Mouse (Mus musculus): Measurements from ENCODE around the gene Gm3106. TPM values are rescaled to one million over a fixed set of nuclear protein-coding genes. Genes with fewer than 3 reads are reported as not detected.
"Not testable (repeated sequence)": the region's sequence is repeated elsewhere in the genome, so short reads cannot be mapped to it uniquely, and the experiment has no call there.

Gene Gm3106
- polyA plus RNA-seq (2014; fragmentation: Nextera tagmentation; extraction: Ambion mirVana) = not detected in 2 replicates

DNA sequence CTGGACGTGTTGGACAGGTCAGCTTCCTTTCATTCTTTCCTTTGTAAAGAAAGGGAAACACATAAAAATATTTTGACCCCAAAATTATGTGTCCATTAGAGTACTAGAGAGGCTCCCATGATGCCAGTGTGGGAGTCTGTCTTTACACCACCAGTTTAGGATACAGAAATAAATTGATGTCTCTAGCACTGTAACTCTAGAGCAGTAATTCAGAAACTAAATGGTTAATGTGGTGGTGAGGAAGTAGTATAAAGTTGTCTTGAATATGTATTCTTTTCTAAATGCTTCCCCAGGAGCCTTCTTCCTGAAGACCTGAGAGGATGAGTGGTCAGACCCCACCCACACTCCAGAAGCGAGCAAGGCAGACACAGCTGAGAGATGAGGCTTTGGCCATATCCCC lies at the start of gene Gm3106:
Gm3106 (plus strand) TSS at position 301 of the 400 bp plus-strand sequence.
- not testable (repeated sequence) for H3K9ac ChIP-seq (ENCODE audit: low read length); H3K4me3 ChIP-seq (ENCODE audit: low read depth, low read length); H3K27ac ChIP-seq (ENCODE audit: low read depth); H3K27me3 ChIP-seq (replicated peaks; ENCODE audit: control insufficient read depth, insufficient read depth, low read length); H3K4me2 ChIP-seq (ENCODE audit: low read length); H3K9me3 ChIP-seq (ENCODE audit: control insufficient read depth, low read length); H3K36me3 ChIP-seq (ENCODE audit: control insufficient read depth, insufficient read depth, low read length); H3K4me1 ChIP-seq (replicated peaks; ENCODE audit: control insufficient read depth, insufficient read depth, low read length); ATAC-seq (replicated peaks; ENCODE audit: low FRiP score, low TSS enrichment, low read depth); DNase-seq (ENCODE audit: low spot score)
- no CpG with 5 or more reads among the region's 2 CpGs for WGBS

Other genes with a start within 250 kb of the Gm3106 start
- not detected in 2 replicates for gene BC061212, start 147.5 kb upstream of the Gm3106 start, polyA plus RNA-seq (2014; fragmentation: Nextera tagmentation; extraction: Ambion mirVana)
- gene Gm6351, start 141.6 kb upstream of the Gm3106 start, polyA plus RNA-seq (2014; fragmentation: Nextera tagmentation; extraction: Ambion mirVana) = not detected in 2 replicates
- gene A430089I19Rik, start 88.8 kb downstream of the Gm3106 start, polyA plus RNA-seq (2014; fragmentation: Nextera tagmentation; extraction: Ambion mirVana) = not detected in 2 replicates
- gene Gm6502, start 96.4 kb downstream of the Gm3106 start, polyA plus RNA-seq (2014; fragmentation: Nextera tagmentation; extraction: Ambion mirVana) = not detected in 2 replicates
- gene AA792892, start 121.7 kb downstream of the Gm3106 start, polyA plus RNA-seq (2014; fragmentation: Nextera tagmentation; extraction: Ambion mirVana) = not detected in 2 replicates
- not detected in 2 replicates for gene Gm7682, start 227.8 kb downstream of the Gm3106 start, polyA plus RNA-seq (2014; fragmentation: Nextera tagmentation; extraction: Ambion mirVana)

Measured in intestine, embryonic 14.5 days (tissue).